Mouse (Mus musculus) cerebellum, adult 2 months (tissue): ENCODE results near the gene Olfr819.
"Not testable (repeated sequence)": the region's sequence is repeated elsewhere in the genome, so short reads cannot be mapped to it uniquely, and the experiment has no call there.

Experiments used
- CTCF ChIP-seq: fragments of 200-500 bp; IDR thresholded peaks from 2 replicates; pipeline ENCODE4 v1.5.1; 2011; ENCODE audit warnings: low read depth, mild to moderate bottlenecking, control low read depth, low read length, moderate library complexity, borderline replicate concordance; ENCODE audit not compliant: insufficient read depth
- POLR2A ChIP-seq: fragments of 200-500 bp; IDR thresholded peaks from 2 replicates; pipeline ENCODE4 v1.6.1; 2011; ENCODE audit warnings: low read length, control low read depth, borderline replicate concordance; ENCODE audit not compliant: insufficient read depth

DNA sequence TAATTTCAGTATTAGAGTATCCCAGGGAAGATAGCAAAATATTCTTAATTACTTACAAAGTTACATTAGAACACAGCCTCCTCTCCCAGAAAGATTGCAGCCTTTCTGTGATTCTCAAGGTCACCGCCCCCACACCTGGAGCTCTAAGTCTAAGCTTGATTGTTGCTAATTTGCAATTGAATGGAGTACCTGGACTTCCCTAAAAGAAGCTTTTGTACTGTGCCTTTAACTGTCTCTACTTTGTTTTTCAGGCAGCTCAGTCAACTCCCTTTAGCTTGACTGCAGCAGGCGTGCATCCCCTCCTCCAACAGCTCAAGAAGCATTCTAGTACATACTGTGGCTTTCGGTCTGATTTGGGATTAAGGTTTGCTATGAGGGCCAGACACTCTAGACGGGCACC lies 37.0 kb upstream of the Olfr819 start:
- not testable (repeated sequence) for TF ChIP-seq POLR2A, CTCF
